Mouse (Mus musculus) heart, postnatal 25 days (tissue): ENCODE data around the gene Emc3. TPM values are rescaled to one million over a fixed set of nuclear protein-coding genes. Genes with fewer than 3 reads are reported as not detected.

ENCODE experiments used
- DNase-seq: peaks from one replicate; pipeline ENCODE4 v3.0.0; 2022; ENCODE audit warnings: low spot score
- intact Hi-C: fragments of 180-260 bp; cut with DNase I; formaldehyde crosslinking; loops from one replicate; pipeline ENCODE4 v1.15.1; 2025
- total RNA-seq, 2 experiments: library from RNA; stranded (reverse); gene quantifications; 2 replicates each; pipeline ENCODE4 v1.2.3; 2021

The Emc3 gene
- total RNA-seq = 10 to 100 TPM; 57.4 to 60.9 TPM

DNA sequence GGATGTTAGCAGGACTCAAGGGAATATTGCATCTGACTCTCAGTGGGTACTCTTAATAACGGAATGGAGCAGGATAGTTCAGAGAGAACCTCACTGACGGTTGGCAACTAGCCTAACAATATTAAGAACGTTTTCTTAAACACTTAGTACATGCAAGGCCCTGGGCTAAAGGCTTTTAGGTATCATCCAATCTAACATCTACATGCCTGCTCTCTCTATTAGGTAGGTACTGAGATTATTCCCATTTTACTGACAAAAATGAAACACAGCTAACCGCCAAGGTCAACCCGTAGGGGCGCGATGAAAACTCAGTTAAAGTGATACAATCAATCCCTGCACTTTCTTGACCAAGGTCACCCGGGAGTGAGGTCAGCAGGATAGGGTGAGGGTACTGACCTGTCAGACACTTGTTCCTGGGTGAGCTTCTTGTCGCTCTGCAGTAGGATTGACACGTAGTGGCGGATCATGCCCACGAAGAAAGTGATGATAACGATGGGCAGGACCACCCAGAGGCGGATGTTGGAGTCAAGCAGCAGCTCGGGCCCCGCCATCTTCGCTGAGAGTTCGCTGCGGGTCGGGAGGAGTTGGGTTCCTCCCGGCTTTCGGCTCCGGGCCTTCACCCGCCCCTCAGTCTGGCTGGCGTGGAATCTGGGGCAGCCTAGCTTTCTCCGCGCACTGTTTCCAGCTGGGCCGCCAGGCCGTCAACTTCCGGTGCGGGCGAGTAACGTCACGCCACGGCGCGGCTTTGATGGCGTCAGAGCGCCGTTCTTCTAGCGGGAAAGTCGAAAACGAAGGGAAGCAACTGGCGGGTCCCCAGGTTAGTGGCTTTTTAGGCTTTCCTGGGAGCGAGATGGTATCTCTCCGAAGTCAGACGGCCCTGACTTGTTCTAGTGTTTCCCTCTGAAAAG, at the start of gene Emc3, which contains the start of gene Fancd2:
Gene Emc3 (minus strand): TSS at position 721 of the 908 bp plus-strand sequence.
Gene Fancd2 (plus strand): TSS at position 751 of the 908 bp plus-strand sequence.
- DNase-seq = peak; percentile 76
- intact Hi-C loops = loop anchor here (5.0 kb wide), 1 partner anchor 76 kb away; no protein-coding TSS in a partner anchor

DNA sequence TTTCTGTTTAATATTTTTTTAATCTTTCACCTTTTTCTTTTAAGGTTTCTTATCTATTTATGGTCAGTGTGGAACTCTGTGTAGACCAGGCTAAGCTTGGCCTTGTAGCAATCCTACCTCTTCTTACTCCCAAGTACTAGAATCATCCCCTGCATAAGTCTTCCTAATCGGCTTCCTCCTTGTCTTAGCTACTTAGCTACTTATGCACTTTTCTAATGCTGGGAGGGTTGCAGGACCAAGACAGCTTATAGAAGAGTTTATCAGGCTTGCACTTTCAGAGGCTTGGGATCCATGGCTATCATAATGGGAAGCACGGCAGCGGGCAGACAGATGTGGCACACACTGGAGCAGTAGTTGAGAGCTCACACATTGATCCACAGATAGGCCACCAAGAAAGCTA, 47.9 kb upstream of the Emc3 start:
- no peak for DNase-seq
- intact Hi-C loops = no loop called here

GRCm38 (mm10) chr6:113576044-113576443, 44.6 kb upstream of the Emc3 start:
- no peak for DNase-seq
- intact Hi-C loops = no loop called here

GRCm38 (mm10) chr6:113564557-113564956, 33.1 kb upstream of the Emc3 start:
- no peak for DNase-seq
- intact Hi-C loops = no loop called here

DNA sequence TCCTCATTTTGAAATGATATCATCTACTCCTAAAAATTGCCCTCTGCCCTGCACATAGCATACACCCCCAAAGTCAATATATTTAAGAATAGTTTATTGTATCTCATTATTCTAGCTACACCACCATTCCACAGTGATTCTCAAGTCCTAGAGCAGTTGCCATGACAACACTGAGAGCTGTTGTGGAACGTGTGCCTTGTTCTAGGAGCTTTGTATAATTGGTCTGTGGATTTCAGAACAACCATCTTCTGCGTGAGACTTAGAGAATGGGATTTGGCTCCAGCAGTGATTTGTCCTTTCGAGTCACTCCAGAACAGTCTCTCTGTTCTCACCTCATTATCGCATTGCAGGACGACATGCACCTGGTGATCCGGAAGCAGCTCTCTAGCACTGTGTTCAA, 28.3 kb upstream of the Emc3 start:
- intact Hi-C loops = no loop called here
- DNase-seq = no peak

DNA sequence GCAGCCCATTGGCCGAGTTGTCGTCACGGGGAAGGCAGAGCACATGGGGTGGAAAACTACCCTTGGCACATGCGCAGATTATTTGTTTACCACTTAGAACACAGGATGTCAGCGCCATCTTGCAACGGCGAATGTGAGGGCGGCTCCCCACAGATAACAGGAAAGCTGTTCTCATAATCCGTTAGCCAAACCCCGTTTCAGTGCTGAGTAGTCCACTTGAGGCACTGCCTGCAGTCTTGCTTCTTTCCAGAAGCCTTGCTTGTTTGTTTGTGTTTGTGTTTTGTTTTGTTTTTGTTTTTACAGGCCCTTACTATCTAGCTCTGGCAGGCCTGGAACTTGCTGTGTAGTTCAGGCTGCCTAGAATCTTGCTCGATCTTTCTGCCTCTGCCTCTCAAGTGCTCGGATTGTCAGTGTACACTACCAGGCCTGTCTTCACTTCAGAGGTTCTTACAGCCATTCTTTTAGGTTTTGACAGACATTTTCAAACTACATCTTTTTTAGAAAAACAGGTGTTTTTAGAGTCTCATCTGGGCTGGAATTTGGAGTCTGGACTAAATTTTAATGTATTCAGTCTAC, 12.5 kb upstream of the Emc3 start:
- intact Hi-C loops = no loop called here
- DNase-seq = no peak

- intact Hi-C loops = no loop called here
These were observed 10.2 kb upstream of the Emc3 start for GRCm38 (mm10) chr6:113541610-113542009.

GRCm38 (mm10) chr6:113534886-113535285, 3.4 kb upstream of the Emc3 start:
- intact Hi-C loops = loop anchor here (5.0 kb wide), 1 partner anchor 72 kb away; no protein-coding TSS in a partner anchor

More at GRCm38 (mm10) chr6:113541610-113542009, 10.2 kb upstream of the Emc3 start:
- no peak for DNase-seq

GRCm38 (mm10) chr6:113531840-113532404, 470 bp upstream of the Emc3 start:
- intact Hi-C loops = loop anchor here (5.0 kb wide), 1 partner anchor 75 kb away; no protein-coding TSS in a partner anchor
- DNase-seq = no peak

More at GRCm38 (mm10) chr6:113534886-113535285, 3.4 kb upstream of the Emc3 start:
- no peak for DNase-seq

DNA sequence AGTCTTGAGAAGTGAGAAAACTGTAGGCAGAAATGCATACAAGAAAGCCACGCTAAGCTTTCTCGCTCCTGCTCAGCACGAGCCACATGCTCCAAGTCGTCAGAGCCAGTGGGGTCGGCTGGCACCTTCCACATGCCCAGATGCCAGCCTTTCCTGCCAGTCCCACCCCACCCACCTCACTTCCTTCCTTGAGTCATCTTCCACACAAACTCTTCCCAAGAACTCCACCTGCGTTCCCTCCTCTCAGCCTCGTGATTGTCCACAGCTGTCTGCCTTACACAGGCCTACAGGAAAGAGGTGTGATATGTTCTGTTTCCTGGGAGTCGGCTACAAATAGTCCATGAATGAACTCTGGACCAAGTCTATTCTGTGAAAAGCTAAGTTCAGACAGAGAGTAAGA, 8.0 kb downstream of the Emc3 start:
- DNase-seq = no peak
- intact Hi-C loops = no loop called here

DNA sequence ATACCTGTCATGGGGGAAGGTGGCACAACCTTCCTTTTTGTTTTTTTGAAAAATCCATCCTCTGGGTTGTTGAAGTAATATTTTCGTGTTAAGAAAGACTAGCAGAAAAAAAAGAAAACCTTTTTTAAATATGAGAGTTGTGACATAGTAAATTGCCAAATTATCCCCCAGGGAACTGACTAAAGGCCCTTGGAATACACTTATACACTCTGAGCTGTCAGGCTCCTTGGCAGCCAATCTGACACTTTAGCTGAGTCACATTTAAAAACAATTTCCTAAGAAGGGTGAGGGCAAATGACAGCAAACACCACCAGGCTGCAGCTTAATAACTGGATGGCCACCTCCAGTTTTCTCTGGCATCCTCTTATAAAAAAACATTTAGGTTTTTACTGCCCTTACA, 9.1 kb downstream of the Emc3 start:
- DNase-seq = no peak
- intact Hi-C loops = no loop called here

- no peak for DNase-seq
- intact Hi-C loops = no loop called here
These were observed 13.9 kb downstream of the Emc3 start for GRCm38 (mm10) chr6:113517434-113518080.

DNA sequence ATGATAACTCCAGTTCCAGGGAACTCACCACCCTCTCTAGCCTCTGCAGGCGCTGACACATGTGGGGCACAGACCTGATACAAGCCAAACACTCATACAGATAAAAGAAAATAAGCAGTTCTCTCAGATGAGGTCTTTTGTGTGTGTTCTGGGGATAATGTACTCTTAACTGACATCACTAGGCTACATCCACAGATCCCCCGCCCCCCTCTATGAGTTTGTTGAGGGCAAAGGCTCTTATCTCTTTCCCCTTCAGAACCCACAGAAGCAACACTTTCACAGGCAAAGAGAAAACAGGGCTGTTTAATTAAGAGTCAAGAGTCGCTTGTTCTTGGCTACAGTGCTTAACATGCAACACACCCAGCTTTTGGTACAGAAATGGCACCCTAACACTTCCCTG, 16.9 kb downstream of the Emc3 start:
- intact Hi-C loops = no loop called here

GRCm38 (mm10) chr6:113513944-113514343, 17.5 kb downstream of the Emc3 start:
- intact Hi-C loops = no loop called here

More for the DNA sequence above, 16.9 kb downstream of the Emc3 start:
- DNase-seq = no peak

DNA sequence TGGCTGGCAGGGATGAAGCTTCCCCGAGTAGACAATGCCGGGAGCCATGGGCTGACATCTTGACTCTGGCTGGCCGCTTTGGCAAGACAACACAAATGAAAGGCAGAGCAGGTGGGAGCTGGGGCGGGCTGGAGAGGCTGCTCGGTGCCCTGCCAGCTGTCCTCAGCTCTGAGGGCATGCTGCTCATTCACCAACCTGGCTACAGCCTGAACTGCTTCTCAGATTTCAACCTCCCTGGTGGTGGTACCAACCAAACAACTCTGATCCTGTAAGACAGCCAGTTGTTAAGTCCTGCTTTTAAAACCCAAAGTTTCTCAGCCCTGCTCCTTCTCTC, 22.5 kb downstream of the Emc3 start:
- intact Hi-C loops = no loop called here
- no peak for DNase-seq

More at GRCm38 (mm10) chr6:113513944-113514343, 17.5 kb downstream of the Emc3 start:
- DNase-seq = no peak

DNA sequence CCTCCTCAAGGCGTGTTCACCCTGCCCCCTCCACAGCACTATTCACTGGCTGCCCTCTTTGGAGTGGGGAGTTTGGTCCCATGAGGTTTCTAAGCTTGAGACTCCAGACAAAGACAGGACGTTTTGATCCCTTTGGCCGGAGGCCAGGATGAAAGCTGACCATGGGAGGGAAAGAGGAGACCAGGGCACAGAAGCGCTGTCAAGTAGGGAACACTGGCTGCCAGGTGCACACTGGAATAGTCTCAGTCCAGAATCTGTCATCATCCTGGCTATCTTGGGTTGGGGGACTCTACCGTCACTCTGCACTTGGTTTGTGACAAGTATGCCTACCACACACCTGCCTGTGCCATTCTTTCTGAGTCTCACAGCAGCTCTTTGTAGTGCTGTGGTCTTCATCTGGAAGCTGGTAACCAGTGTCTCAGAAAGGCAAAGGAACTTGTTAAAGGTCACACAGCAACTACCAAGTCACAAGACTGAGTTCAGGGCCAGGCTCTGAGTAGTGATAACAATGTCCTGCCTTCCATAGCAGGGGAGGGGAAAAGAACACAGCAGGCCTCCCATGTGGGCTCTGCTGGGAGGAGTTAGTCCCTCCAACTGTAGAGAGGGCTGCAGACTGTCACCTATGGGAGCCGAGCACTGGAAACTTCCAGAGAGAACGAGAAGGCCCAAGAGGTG, 23.0 kb downstream of the Emc3 start:
- no peak for DNase-seq
- intact Hi-C loops = no loop called here

GRCm38 (mm10) chr6:113507130-113507529, 24.3 kb downstream of the Emc3 start:
- intact Hi-C loops = no loop called here
- DNase-seq = no peak

- intact Hi-C loops = no loop called here
- no peak for DNase-seq
These were observed 25.8 kb downstream of the Emc3 start for GRCm38 (mm10) chr6:113505689-113506088.

DNA sequence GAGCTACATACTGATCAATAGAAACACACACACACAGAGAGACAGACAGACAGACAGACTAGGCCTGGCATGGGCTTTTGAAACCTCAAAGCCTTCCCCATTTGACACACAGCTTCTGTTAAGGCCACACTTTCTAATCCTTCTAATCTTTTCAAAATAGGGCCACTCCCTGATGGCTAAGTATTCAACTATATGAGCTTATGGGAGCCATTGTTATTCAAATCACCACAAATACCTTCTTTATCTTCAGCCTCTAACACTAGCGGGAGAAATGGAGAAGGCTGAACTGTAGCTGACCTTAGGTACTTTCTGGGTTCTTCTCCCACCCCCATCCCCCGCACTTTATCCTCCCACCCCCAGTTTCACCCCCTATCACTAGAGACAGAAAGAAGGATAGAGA, 28.7 kb downstream of the Emc3 start:
- DNase-seq = no peak
- intact Hi-C loops = no loop called here
